Mouse (Mus musculus) heart, embryonic 13.5 days (tissue): ENCODE data around the gene Ssx2ip. TPM values are rescaled to one million over a fixed set of nuclear protein-coding genes. Genes with fewer than 3 reads are reported as not detected.

Experiments used
- ATAC-seq: fragments of 200-750 bp; cut with Nextera tagmentation; 2 replicates; pipeline ENCODE4 v1.8.0; 2017; ENCODE audit warnings: moderate TSS enrichment; ENCODE audit not compliant: insufficient number of reproducible peaks, low FRiP score, low TSS enrichment; ENCODE audit errors: extremely low read depth
- H3K27ac ChIP-seq: fragments of 300-500 bp; sonication (generic); replicated peaks from 2 replicates; pipeline ENCODE4 v1.5.1; 2015; ENCODE audit warnings: moderate library complexity, mild to moderate bottlenecking, inconsistent platforms
- H3K27me3 ChIP-seq: fragments of 300-500 bp; sonication (generic); replicated peaks from 2 replicates; pipeline ENCODE4 v1.6.1; 2015; ENCODE audit warnings: mild to moderate bottlenecking, inconsistent platforms
- H3K36me3 ChIP-seq: fragments of 300-500 bp; sonication (generic); 2 replicates; pipeline ENCODE4 v1.6.1; 2015; ENCODE audit warnings: mild to moderate bottlenecking, inconsistent platforms
- H3K4me1 ChIP-seq: fragments of 300-500 bp; sonication (generic); 2 replicates; pipeline ENCODE4 v1.6.1; 2015; ENCODE audit warnings: inconsistent platforms
- H3K4me2 ChIP-seq: fragments of 300-500 bp; sonication (generic); 2 replicates; pipeline ENCODE4 v1.6.1; 2015; ENCODE audit warnings: inconsistent platforms, mild to moderate bottlenecking, moderate library complexity
- H3K4me3 ChIP-seq: fragments of 300-500 bp; sonication (generic); 2 replicates; pipeline ENCODE4 v1.5.1; 2015; ENCODE audit warnings: moderate library complexity, mild to moderate bottlenecking, inconsistent platforms
- H3K9ac ChIP-seq: fragments of 300-500 bp; sonication (generic); 2 replicates; pipeline ENCODE4 v1.6.1; 2015; ENCODE audit warnings: inconsistent platforms, mild to moderate bottlenecking, moderate library complexity
- H3K9me3 ChIP-seq: fragments of 300-500 bp; sonication (generic); 2 replicates; pipeline ENCODE4 v1.6.1; 2016; ENCODE audit warnings: inconsistent platforms
- WGBS: fragments of 180-500 bp; shearing (Covaris S2); methylation state at CpG from one replicate; pipeline ENCODE4 v1.1.7; 2015; ENCODE audit warnings: mixed read lengths; 5-methylcytosine and 5-hydroxymethylcytosine counted together
- polyA plus RNA-seq: library from polyadenylated mRNA; unstranded; fragments of >200 nt; fragmentation: Nextera tagmentation; extraction: Ambion mirVana; gene quantifications from 2 replicates; pipeline ENCODE4 v1.2.1, GENCODE M21; 2015

Ssx2ip gene
- 18.7 and 19.3 TPM in 2 replicates for polyA plus RNA-seq

GRCm38 (mm10) chr3:146404311-146405201 is at the start of gene Ssx2ip:
Ssx2ip (plus strand) TSS chr3:146404642.
- Histone ChIP-seq H3K27ac (peak within 1 kb of the TSS; percentile 68), H3K9me3 (peaks cover 5% of the 10 kb centered on the region; the same call in 1 of the 2 replicates), H3K4me1 (peaks cover 30% of the 10 kb centered on the region), H3K4me3 (peak within 1 kb of the TSS; percentile 98), H3K36me3 (no peaks in the 10 kb centered on the region), H3K27me3 (peaks cover 3% of the 10 kb centered on the region; the same call in 1 of the 2 replicates), H3K4me2 (peak within 1 kb of the TSS; percentile 95), H3K9ac (peak within 1 kb of the TSS; percentile 93)
- WGBS = 1% methylated on average over 90 of the region's 100 CpGs
- ATAC-seq = peak; percentile 97

DNA sequence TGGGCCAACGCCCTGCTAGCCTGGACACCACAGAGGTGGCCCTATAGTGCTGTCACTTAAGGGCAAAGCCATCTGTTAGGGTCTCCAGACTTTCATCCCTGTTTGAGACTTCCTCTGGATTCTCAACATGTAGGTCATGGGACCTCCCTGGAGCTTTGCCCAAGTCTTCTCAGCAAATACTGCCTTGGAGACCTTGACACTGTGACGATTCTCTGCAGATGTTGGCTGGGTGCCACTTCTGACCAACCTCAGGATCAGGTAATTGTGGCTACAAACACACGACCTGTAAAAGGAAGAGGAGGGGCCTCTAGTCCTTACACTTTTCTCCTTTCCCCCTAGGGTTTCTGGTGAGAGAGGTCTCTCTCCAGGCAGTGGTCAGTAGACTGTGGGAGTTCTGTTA is 49.3 kb upstream of the Ssx2ip start:
- H3K9ac ChIP-seq = no peak overlapping the region
- H3K4me1 ChIP-seq = no peaks in the 10 kb centered on the region
- H3K4me3 ChIP-seq = no peak overlapping the region
- no peaks in the 10 kb centered on the region for H3K9me3 ChIP-seq
- no peaks in the 10 kb centered on the region for H3K36me3 ChIP-seq
- no peak overlapping the region for H3K4me2 ChIP-seq
- WGBS = 64% methylated on average over 3 of the region's 3 CpGs
- ATAC-seq = no peak
- H3K27me3 ChIP-seq = no peaks in the 10 kb centered on the region
- H3K27ac ChIP-seq = no peak overlapping the region

DNA sequence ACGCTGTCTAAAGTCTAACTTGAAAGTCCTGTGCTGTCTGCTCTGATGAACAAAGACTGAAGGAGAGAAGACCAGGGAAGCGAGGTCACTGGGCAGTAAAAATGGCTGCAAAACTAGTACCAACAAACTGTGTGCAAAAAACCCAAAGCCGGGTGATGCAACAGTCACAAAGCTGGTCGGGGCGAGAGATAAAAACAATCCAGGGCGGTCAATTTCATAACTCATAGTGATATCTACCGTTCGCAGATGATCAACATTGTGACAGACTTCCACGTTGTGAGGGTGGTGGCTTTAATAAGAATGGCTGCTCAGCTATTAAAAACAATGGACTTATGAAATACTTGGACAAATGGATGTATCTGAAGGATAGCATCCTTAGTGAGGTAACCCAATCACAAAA is 39.0 kb upstream of the Ssx2ip start:
- no peak for ATAC-seq
- whole genome bisulfite sequencing = 82% methylated on average over 9 of the region's 9 CpGs
- no peaks in the 10 kb centered on the region for H3K36me3 ChIP-seq

GRCm38 (mm10) chr3:146367058-146367457 is 37.4 kb upstream of the Ssx2ip start:
- H3K36me3 ChIP-seq = no peaks in the 10 kb centered on the region
- H3K27ac ChIP-seq = no peak overlapping the region
- ATAC-seq = no peak
- no peak overlapping the region for H3K4me3 ChIP-seq
- no peak overlapping the region for H3K9ac ChIP-seq
- H3K4me2 ChIP-seq = no peak overlapping the region
- WGBS = 92% methylated on average over 2 of the region's 2 CpGs
- H3K4me1 ChIP-seq = no peaks in the 10 kb centered on the region
- H3K27me3 ChIP-seq = no peaks in the 10 kb centered on the region
- H3K9me3 ChIP-seq = no peaks in the 10 kb centered on the region

More for the DNA sequence above, 39.0 kb upstream of the Ssx2ip start:
- no peak overlapping the region for H3K4me3 ChIP-seq
- H3K27me3 ChIP-seq = no peaks in the 10 kb centered on the region
- H3K9ac ChIP-seq = no peak overlapping the region
- H3K27ac ChIP-seq = no peak overlapping the region
- H3K4me2 ChIP-seq = no peak overlapping the region
- no peaks in the 10 kb centered on the region for H3K9me3 ChIP-seq
- no peaks in the 10 kb centered on the region for H3K4me1 ChIP-seq

DNA sequence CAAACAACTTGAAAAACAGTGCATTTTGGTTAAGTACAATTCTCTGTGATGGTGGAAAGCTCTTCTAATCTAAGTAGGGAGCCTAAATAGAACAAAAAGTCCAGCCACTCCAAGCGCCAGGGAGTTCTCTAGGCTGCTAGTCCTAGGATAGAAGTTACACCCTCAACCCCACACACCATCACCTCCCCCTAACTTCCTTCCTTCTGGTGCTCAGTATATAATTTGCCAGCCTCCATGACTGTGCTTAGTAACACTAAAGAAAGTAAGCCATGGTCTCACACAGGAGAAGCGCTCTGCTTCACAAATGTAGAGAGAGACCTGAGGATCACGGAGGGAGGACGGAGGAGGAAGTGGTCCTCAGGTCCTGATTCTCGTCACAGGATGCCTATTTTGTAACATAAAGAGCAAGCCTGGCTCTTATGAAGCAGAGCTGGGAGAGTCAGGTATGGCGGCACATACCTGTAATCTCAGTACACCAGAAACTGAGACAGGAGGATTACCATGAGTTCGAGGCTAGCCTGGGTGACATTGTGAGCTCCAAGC is 33.8 kb upstream of the Ssx2ip start:
- ATAC-seq = no peak
- Histone ChIP-seq H3K27me3 (no peaks in the 10 kb centered on the region), H3K27ac (no peak overlapping the region), H3K9me3 (no peaks in the 10 kb centered on the region), H3K4me3 (no peak overlapping the region), H3K9ac (no peak overlapping the region), H3K4me1 (no peaks in the 10 kb centered on the region), H3K36me3 (no peaks in the 10 kb centered on the region), H3K4me2 (no peak overlapping the region)
- 79% methylated on average over 7 of the region's 7 CpGs for WGBS

GRCm38 (mm10) chr3:146371201-146371600 is 33.2 kb upstream of the Ssx2ip start:
- Histone ChIP-seq H3K4me1 (no peaks in the 10 kb centered on the region), H3K27me3 (no peaks in the 10 kb centered on the region), H3K9ac (no peak overlapping the region), H3K27ac (no peak overlapping the region), H3K9me3 (no peaks in the 10 kb centered on the region), H3K4me2 (no peak overlapping the region), H3K4me3 (no peak overlapping the region), H3K36me3 (no peaks in the 10 kb centered on the region)
- WGBS = 76% methylated on average over 5 of the region's 5 CpGs
- ATAC-seq = no peak

DNA sequence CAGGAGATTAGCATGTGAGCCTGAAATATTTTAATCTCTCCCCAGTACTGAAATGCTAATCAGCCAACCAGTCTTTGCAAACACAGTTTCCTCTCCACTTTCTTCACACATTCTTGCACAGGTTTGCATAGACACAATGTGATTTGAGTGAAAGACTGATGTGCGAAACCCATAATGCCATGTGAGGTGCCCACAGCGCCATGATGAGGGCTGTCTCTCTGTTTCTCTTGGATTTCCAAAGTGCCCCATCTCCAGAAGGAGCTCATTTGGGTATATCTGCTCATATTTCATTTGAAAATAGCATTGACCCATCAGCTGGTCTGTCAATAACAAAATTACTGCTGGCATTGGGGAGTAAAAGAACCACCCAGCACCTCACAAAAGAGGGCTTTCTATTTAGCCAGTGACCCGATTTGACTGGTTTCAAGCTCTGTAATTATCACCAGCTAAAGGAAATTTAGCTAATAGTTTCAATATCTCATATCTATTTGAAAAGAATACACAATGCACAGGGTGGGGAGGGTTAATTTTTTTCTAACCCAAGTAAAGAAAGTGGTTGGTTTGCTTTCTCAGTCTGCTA is 29.8 kb upstream of the Ssx2ip start:
- ATAC-seq = no peak

GRCm38 (mm10) chr3:146375224-146375657 is 29.2 kb upstream of the Ssx2ip start:
- H3K27me3 ChIP-seq = no peaks in the 10 kb centered on the region
- no peaks in the 10 kb centered on the region for H3K9me3 ChIP-seq
- WGBS = 69% methylated on average over 4 of the region's 4 CpGs
- no peak overlapping the region for H3K4me3 ChIP-seq
- no peak overlapping the region for H3K9ac ChIP-seq
- peaks cover 7% of the 10 kb centered on the region; the same call in 1 of the 2 replicates for H3K4me1 ChIP-seq
- H3K4me2 ChIP-seq = no peak overlapping the region
- ATAC-seq = no peak
- H3K36me3 ChIP-seq = no peaks in the 10 kb centered on the region
- H3K27ac ChIP-seq = no peak overlapping the region

More for the DNA sequence above, 29.8 kb upstream of the Ssx2ip start:
- H3K4me1 ChIP-seq = peaks cover 4% of the 10 kb centered on the region; the same call in 1 of the 2 replicates
- H3K27ac ChIP-seq = no peak overlapping the region
- H3K27me3 ChIP-seq = no peaks in the 10 kb centered on the region
- no peaks in the 10 kb centered on the region for H3K9me3 ChIP-seq
- no peak overlapping the region for H3K4me3 ChIP-seq
- H3K36me3 ChIP-seq = no peaks in the 10 kb centered on the region
- H3K4me2 ChIP-seq = no peak overlapping the region
- WGBS = 87% methylated on average over 3 of the region's 3 CpGs
- no peak overlapping the region for H3K9ac ChIP-seq

DNA sequence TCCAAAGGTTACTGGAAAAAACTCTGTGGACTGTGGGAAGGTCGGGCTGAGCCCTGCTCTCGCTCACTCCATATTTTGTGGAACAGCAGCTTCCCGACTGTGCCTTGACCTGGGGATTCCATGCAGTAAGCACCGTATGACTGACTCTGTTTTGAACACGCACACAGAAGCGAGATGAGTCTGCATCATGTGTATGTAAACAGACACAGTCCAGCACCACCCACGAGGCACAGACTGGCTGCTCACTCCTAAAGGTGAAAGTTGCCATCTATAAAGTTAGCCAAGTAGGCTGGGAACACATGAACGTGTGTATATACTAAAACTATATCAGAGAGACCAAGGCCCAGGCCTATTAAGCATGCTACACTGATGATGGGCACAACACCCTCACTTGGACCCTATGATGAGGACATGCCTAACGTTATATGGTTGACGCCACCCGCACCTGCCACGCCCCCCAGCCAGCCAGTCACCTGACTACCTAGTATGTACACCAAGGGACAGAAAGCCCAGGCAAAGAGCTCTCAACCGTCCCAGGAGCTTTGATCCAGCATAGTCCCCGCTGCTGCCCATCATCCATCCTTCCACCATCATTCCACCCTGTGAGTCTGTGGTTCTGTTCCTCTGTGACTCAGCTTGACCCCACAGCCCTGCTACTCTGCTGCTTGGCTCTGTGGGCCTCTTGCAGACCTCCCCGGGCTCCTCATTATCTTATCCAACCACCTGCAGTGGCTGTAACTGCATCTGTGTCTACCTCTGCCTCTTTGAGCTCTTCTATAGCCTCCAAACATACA is 27.9 kb upstream of the Ssx2ip start:
- peak; percentile 53; the same call in 1 of the 2 replicates for ATAC-seq
- peaks cover 7% of the 10 kb centered on the region; the same call in 1 of the 2 replicates for H3K4me1 ChIP-seq

GRCm38 (mm10) chr3:146377216-146377615 is 27.2 kb upstream of the Ssx2ip start:
- ATAC-seq = no peak
- no peak overlapping the region for H3K9ac ChIP-seq
- H3K4me3 ChIP-seq = no peak overlapping the region
- no peak overlapping the region for H3K27ac ChIP-seq
- no peaks in the 10 kb centered on the region for H3K36me3 ChIP-seq
- no peaks in the 10 kb centered on the region for H3K9me3 ChIP-seq
- H3K4me1 ChIP-seq = peaks cover 7% of the 10 kb centered on the region; the same call in 1 of the 2 replicates
- WGBS = 81% methylated on average over 5 of the region's 5 CpGs
- H3K27me3 ChIP-seq = no peaks in the 10 kb centered on the region
- H3K4me2 ChIP-seq = no peak overlapping the region

More for the DNA sequence above, 27.9 kb upstream of the Ssx2ip start:
- Histone ChIP-seq H3K9ac (no peak overlapping the region), H3K27me3 (no peaks in the 10 kb centered on the region), H3K36me3 (no peaks in the 10 kb centered on the region), H3K9me3 (no peaks in the 10 kb centered on the region), H3K27ac (no peak overlapping the region), H3K4me3 (no peak overlapping the region), H3K4me2 (no peak overlapping the region)
- 80% methylated on average over 15 of the region's 15 CpGs for WGBS

- H3K4me2 ChIP-seq = no peak overlapping the region
- 49% methylated on average over 8 of the region's 8 CpGs for WGBS
- peaks cover 7% of the 10 kb centered on the region; the same call in 1 of the 2 replicates for H3K4me1 ChIP-seq
- H3K9ac ChIP-seq = no peak overlapping the region
- H3K36me3 ChIP-seq = no peaks in the 10 kb centered on the region
- H3K9me3 ChIP-seq = peaks cover 7% of the 10 kb centered on the region; the same call in 1 of the 2 replicates
- ATAC-seq = no peak
- H3K27me3 ChIP-seq = no peaks in the 10 kb centered on the region
- H3K27ac ChIP-seq = no peak overlapping the region
- no peak overlapping the region for H3K4me3 ChIP-seq
Observed at GRCm38 (mm10) chr3:146378753-146379152, 25.7 kb upstream of the Ssx2ip start.
